Mouse (Mus musculus): ENCODE data around the gene Aff1. TPM values are rescaled to one million over a fixed set of nuclear protein-coding genes. Genes with fewer than 3 reads are reported as not detected.

The Aff1 gene
- polyA plus RNA-seq, 1 experiment from 2014 or later = 12.1 TPM

DNA sequence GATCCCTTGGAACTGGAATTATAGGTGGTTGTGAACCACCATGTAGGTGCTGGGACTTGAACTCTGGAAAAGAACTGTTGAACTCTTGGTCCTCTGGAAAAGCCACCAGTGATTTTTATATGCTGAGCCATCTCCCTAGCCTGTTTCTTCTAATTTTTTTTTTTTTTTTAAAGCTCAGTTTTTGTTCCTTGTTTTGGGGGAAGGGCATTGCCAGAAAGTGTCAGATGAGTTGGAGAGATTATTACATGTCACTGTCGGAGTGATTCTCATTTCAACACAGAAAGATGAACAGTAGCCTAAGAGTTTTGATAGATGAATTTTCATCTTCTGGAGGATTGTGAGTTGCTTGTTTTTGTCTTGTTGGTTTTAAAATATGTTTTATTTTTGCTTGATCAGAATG, 127.5 kb downstream of the Aff1 start:
- WGBS (ENCODE audit: insufficient replicate concordance) = 92% methylated on average over 1 of the region's 1 CpGs
- Histone ChIP-seq H3K4me3 (ENCODE audit: low read depth, low read length) (no peak overlapping the region), H3K36me3 (ENCODE audit: control insufficient read depth, insufficient read depth, low read length) (no peaks in the 10 kb centered on the region), H3K27me3 (ENCODE audit: control insufficient read depth, insufficient read depth, low read length) (no peaks in the 10 kb centered on the region), H3K9me3 (replicated peaks; ENCODE audit: control insufficient read depth, low read length) (no peaks in the 10 kb centered on the region), H3K9ac (ENCODE audit: low read depth, low read length) (no peak overlapping the region), H3K27ac (ENCODE audit: low read depth, low read length) (no peak overlapping the region), H3K4me2 (no peak overlapping the region), H3K4me1 (ENCODE audit: control insufficient read depth, insufficient read depth, low read length) (peaks cover 11% of the 10 kb centered on the region)
- no peak for ATAC-seq (replicated peaks; ENCODE audit: insufficient number of reproducible peaks, low FRiP score, low TSS enrichment)

DNA sequence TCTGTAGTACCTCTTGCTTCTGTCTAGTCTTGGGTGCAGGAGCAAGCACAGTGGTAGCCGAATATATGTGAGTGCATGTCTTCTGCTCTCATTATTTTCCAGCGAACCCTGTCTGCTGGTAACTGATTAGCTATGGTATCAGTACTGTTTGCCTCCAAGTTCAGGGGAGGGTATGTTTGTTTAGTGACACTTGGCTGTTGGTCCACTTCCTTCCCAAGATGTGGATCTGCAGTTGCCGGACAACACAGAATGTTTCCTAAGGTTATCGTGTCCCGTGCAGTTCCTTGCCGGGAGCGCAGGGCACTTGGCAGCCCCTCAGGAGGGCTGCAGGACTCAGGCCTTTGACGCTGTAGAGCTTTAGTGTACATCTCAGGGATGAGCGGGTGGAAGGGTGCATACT, 128.9 kb downstream of the Aff1 start:
- no peaks in the 10 kb centered on the region for H3K36me3 ChIP-seq (ENCODE audit: control insufficient read depth, insufficient read depth, low read length)
- H3K9me3 ChIP-seq (replicated peaks; ENCODE audit: control insufficient read depth, low read length) = no peaks in the 10 kb centered on the region
- no peak; the same call in 1 of the 2 replicates for ATAC-seq (replicated peaks; ENCODE audit: insufficient number of reproducible peaks, low FRiP score, low TSS enrichment)
- peaks cover 8% of the 10 kb centered on the region; the same call in 1 of the 2 replicates for H3K4me1 ChIP-seq (ENCODE audit: control insufficient read depth, insufficient read depth, low read length)
- H3K27ac ChIP-seq (ENCODE audit: low read depth, low read length) = no peak overlapping the region
- no peak overlapping the region for H3K4me3 ChIP-seq (ENCODE audit: low read depth, low read length)
- no peak overlapping the region for H3K9ac ChIP-seq (ENCODE audit: low read depth, low read length)
- H3K4me2 ChIP-seq = no peak overlapping the region
- no peaks in the 10 kb centered on the region for H3K27me3 ChIP-seq (ENCODE audit: control insufficient read depth, insufficient read depth, low read length)
- 55% methylated on average over 9 of the region's 9 CpGs for WGBS (ENCODE audit: insufficient replicate concordance)

DNA sequence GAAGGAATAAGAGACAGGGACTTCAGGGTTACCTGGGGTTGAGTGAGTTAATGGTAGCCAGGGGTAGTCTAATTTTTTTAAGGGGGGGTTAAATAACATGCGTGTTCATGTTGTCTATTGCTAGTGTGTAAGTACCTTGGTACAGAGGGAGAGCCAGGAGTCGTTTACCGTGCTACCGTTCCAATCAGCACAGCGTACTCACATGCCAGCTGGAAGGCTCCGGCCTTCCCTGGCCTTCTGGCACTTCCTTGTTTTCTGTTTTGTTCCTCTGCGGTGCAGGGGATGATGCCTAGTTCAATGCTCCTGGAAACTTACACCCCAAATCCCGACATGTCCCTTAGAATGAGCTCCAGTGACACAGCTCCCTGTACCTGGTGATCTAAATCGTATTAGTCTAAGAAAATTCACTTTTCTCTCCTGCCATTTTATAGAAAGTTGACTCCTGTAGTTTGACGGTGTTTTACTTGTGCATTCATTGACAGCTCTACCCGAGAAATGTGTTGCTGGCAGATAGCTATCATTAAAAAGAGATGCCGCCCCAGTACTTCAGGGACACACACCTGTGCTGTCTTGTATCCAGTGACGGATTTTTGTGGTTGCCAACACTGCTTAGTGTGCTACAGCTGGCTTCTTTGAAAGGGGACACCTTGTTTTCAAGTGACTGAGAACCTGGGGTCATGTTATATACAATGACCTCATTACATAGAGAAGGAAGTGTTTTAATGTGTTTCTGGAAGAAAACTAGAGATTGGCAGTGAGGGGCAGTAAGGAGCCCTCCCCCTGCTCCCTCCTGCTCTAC, 129.5 kb downstream of the Aff1 start:
- Histone ChIP-seq H3K4me1 (ENCODE audit: control insufficient read depth, insufficient read depth, low read length) (peaks cover 8% of the 10 kb centered on the region; the same call in 1 of the 2 replicates), H3K36me3 (ENCODE audit: control insufficient read depth, insufficient read depth, low read length) (no peaks in the 10 kb centered on the region; the same call in 1 of the 2 replicates), H3K4me2 (no peak overlapping the region), H3K9ac (ENCODE audit: low read depth, low read length) (no peak overlapping the region), H3K27me3 (ENCODE audit: control insufficient read depth, insufficient read depth, low read length) (no peaks in the 10 kb centered on the region), H3K9me3 (replicated peaks; ENCODE audit: control insufficient read depth, low read length) (no peaks in the 10 kb centered on the region), H3K27ac (ENCODE audit: low read depth, low read length) (no peak overlapping the region), H3K4me3 (ENCODE audit: low read depth, low read length) (no peak overlapping the region)
- WGBS (ENCODE audit: insufficient replicate concordance) = 79% methylated on average over 13 of the region's 13 CpGs
- ATAC-seq (replicated peaks; ENCODE audit: insufficient number of reproducible peaks, low FRiP score, low TSS enrichment) = no peak

DNA sequence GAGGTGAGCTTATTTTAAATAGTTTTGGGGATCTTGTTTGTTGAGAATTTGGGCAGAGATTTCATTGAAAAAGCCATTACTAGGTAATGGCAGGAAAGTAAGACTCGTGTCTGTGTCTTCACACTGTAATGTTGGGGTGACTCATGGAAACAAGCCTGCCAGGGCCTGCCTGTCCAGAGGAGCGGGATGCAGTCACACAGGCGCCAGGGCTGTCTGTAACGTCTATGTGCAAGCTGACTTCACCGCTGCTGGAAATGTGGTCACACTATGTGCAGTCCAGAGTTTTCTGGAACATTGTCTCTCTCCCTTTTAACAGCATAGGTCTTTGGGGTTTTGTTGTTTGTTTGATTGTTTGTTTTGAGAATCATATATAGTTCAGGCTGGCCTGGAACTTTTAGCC, 130.8 kb downstream of the Aff1 start:
- Histone ChIP-seq H3K4me1 (ENCODE audit: control insufficient read depth, insufficient read depth, low read length) (peaks cover 13% of the 10 kb centered on the region), H3K4me3 (ENCODE audit: low read depth, low read length) (no peak overlapping the region), H3K9me3 (replicated peaks; ENCODE audit: control insufficient read depth, low read length) (no peaks in the 10 kb centered on the region), H3K4me2 (no peak overlapping the region), H3K9ac (ENCODE audit: low read depth, low read length) (no peak overlapping the region), H3K27ac (ENCODE audit: low read depth, low read length) (no peak overlapping the region), H3K36me3 (ENCODE audit: control insufficient read depth, insufficient read depth, low read length) (no peaks in the 10 kb centered on the region; the same call in 1 of the 2 replicates), H3K27me3 (ENCODE audit: control insufficient read depth, insufficient read depth, low read length) (no peaks in the 10 kb centered on the region)
- no peak for ATAC-seq (replicated peaks; ENCODE audit: insufficient number of reproducible peaks, low FRiP score, low TSS enrichment)
- 91% methylated on average over 5 of the region's 5 CpGs for WGBS (ENCODE audit: insufficient replicate concordance)

DNA sequence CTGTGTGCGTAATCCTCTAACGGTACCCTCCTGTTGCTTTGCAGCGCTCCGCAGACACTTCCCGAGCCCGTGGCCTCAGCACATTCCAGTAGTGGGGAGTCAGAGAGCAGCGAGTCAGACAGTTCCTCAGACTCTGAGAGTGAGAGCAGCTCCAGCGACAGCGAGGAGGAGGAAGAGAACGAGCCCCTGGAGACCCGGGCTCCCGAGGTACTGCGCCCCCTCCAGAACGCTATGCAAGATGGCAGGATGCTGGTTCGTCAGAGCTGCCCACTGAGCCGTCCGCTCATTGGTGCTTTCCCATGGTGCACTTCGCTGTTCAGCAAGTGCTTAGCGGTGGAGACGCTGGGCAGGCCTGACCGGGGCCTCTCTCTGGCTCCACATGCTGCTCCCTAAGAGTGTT, 136.1 kb downstream of the Aff1 start:
- Histone ChIP-seq H3K36me3 (ENCODE audit: control insufficient read depth, insufficient read depth, low read length) (peaks cover under 1% of the 10 kb centered on the region; the same call in 1 of the 2 replicates), H3K4me1 (ENCODE audit: control insufficient read depth, insufficient read depth, low read length) (peaks cover 18% of the 10 kb centered on the region), H3K4me3 (ENCODE audit: low read depth, low read length) (peak overlapping the region; percentile 5; the same call in 1 of the 2 replicates), H3K27ac (ENCODE audit: low read depth, low read length) (peak overlapping the region; percentile 86), H3K9ac (ENCODE audit: low read depth, low read length) (peak overlapping the region; percentile 60; the same call in 1 of the 2 replicates), H3K9me3 (replicated peaks; ENCODE audit: control insufficient read depth, low read length) (no peaks in the 10 kb centered on the region), H3K27me3 (ENCODE audit: control insufficient read depth, insufficient read depth, low read length) (no peaks in the 10 kb centered on the region), H3K4me2 (peak overlapping the region; percentile 54)
- ATAC-seq (replicated peaks; ENCODE audit: insufficient number of reproducible peaks, low FRiP score, low TSS enrichment) = peak; percentile 72
- 49% methylated on average over 21 of the region's 21 CpGs for WGBS (ENCODE audit: insufficient replicate concordance)

DNA sequence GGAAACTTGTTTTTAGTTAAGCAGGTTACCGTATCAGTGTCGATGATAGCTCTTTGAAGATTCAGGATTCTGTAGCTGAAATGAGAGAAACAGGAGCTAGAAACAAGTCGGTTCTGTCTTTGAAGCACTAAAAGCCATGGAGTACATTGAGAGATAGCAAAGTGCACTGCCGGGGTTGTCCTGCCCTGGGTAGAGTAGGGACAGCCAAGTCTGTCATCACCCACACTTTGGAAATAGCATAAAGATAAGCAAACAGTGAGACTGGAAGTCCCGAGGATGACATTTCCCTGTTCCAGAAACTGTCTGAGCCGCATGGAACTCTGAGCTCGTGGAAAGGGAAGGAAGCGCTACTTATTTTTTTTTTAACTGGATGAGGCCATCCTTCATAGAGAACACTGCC, 136.6 kb downstream of the Aff1 start:
- Histone ChIP-seq H3K36me3 (ENCODE audit: control insufficient read depth, insufficient read depth, low read length) (peaks cover 5% of the 10 kb centered on the region; the same call in 1 of the 2 replicates), H3K9me3 (replicated peaks; ENCODE audit: control insufficient read depth, low read length) (no peaks in the 10 kb centered on the region), H3K27me3 (ENCODE audit: control insufficient read depth, insufficient read depth, low read length) (no peaks in the 10 kb centered on the region), H3K4me3 (ENCODE audit: low read depth, low read length) (no peak overlapping the region), H3K4me1 (ENCODE audit: control insufficient read depth, insufficient read depth, low read length) (peaks cover 20% of the 10 kb centered on the region), H3K9ac (ENCODE audit: low read depth, low read length) (no peak overlapping the region), H3K4me2 (peak overlapping the region; percentile 54), H3K27ac (ENCODE audit: low read depth, low read length) (peak overlapping the region; percentile 86)
- ATAC-seq (replicated peaks; ENCODE audit: insufficient number of reproducible peaks, low FRiP score, low TSS enrichment) = peak; percentile 85
- 25% methylated on average over 8 of the region's 8 CpGs for WGBS (ENCODE audit: insufficient replicate concordance)

DNA sequence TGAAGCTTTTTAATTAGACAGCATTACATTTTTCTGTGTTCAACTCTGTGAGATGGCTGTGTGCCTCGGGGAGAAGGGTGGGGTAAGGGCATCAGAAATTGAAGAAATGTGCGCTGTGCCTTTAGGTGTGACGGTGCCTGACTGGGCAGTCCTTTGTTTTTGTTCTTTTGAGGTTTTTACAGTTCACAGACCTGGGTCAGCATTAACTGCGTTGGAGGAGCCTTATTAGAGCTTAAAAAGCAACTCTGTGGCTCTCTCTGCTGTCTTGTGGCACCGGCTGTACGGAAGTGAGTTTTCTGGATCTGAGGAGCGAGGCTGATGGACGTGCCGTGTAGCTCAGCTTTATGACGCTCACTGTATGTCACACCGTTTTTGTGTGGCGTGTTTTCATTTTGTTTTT, 137.0 kb downstream of the Aff1 start:
- 72% methylated on average over 12 of the region's 12 CpGs for whole genome bisulfite sequencing (ENCODE audit: insufficient replicate concordance)
- Histone ChIP-seq H3K27me3 (ENCODE audit: control insufficient read depth, insufficient read depth, low read length) (no peaks in the 10 kb centered on the region), H3K9ac (ENCODE audit: low read depth, low read length) (no peak overlapping the region), H3K4me1 (ENCODE audit: control insufficient read depth, insufficient read depth, low read length) (peaks cover 24% of the 10 kb centered on the region), H3K27ac (ENCODE audit: low read depth, low read length) (peak overlapping the region; percentile 86), H3K36me3 (ENCODE audit: control insufficient read depth, insufficient read depth, low read length) (peaks cover 5% of the 10 kb centered on the region; the same call in 1 of the 2 replicates), H3K9me3 (replicated peaks; ENCODE audit: control insufficient read depth, low read length) (no peaks in the 10 kb centered on the region), H3K4me3 (ENCODE audit: low read depth, low read length) (no peak overlapping the region), H3K4me2 (peak overlapping the region; percentile 11; the same call in 1 of the 2 replicates)
- no peak for ATAC-seq (replicated peaks; ENCODE audit: insufficient number of reproducible peaks, low FRiP score, low TSS enrichment)

DNA sequence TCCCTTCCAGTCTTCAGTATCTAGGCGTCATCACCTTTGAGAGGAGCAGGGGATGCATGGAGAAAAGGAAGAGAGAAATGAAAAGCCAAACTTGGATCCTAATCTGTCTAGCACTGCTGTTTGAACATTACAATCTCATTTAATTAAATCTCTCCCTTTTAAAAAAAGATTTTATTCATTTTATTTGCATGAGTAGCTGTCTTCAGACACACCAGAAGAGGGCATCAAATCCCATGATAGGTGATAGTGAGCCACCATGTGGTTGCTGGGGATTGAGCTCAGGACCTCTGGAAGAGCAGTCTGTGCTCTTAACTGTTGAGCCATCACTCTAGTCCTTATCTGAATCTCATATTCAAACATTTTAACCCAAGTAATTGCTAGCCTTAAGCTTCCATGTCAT, 138.7 kb downstream of the Aff1 start:
- H3K4me2 ChIP-seq = no peak overlapping the region
- ATAC-seq (replicated peaks; ENCODE audit: insufficient number of reproducible peaks, low FRiP score, low TSS enrichment) = no peak
- no peak overlapping the region for H3K4me3 ChIP-seq (ENCODE audit: low read depth, low read length)
- no peaks in the 10 kb centered on the region for H3K9me3 ChIP-seq (replicated peaks; ENCODE audit: control insufficient read depth, low read length)
- no peak overlapping the region for H3K9ac ChIP-seq (ENCODE audit: low read depth, low read length)
- peaks cover 31% of the 10 kb centered on the region for H3K4me1 ChIP-seq (ENCODE audit: control insufficient read depth, insufficient read depth, low read length)
- whole genome bisulfite sequencing (ENCODE audit: insufficient replicate concordance) = 83% methylated on average over 1 of the region's 1 CpGs
- no peaks in the 10 kb centered on the region; the same call in 1 of the 2 replicates for H3K27me3 ChIP-seq (ENCODE audit: control insufficient read depth, insufficient read depth, low read length)
- H3K27ac ChIP-seq (ENCODE audit: low read depth, low read length) = no peak overlapping the region
- peaks cover 7% of the 10 kb centered on the region; the same call in 1 of the 2 replicates for H3K36me3 ChIP-seq (ENCODE audit: control insufficient read depth, insufficient read depth, low read length)
